Mouse (Mus musculus): ENCODE results near the gene Stxbp1.

DNA sequence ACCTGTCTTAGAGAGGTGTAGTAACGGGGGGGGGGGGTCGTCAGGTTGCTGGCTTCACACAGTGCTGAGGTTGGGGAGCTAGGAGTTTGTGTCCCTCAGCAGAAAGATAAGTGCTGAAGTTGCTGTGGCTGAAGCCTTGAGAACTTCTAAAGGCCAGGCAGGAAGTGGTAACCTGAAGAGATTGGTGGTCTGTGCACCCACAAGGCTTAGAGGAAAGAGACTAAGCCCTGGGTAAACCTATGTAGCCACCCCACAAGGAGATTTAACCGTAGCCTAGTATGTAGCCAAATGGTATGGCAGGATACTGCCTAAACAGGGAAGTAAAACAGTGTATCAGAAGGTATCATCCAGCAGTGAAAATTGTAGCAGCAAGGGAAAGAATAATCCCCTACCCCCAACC, 43.2 kb upstream of the Stxbp1 start:
- TF ChIP-seq POLR2A (IDR thresholded peaks at IDR 0.05; ENCODE audit: borderline replicate concordance, insufficient read depth, low read length) (no peak), CTCF (IDR thresholded peaks at IDR 0.05; ENCODE audit: borderline replicate concordance, insufficient read depth, low read depth, low read length) (no peak)

Measured in cerebellum, adult 2 months (tissue).